Mouse (Mus musculus): ENCODE measurements around the gene Gm4871.

Gene Gm4871

DNA sequence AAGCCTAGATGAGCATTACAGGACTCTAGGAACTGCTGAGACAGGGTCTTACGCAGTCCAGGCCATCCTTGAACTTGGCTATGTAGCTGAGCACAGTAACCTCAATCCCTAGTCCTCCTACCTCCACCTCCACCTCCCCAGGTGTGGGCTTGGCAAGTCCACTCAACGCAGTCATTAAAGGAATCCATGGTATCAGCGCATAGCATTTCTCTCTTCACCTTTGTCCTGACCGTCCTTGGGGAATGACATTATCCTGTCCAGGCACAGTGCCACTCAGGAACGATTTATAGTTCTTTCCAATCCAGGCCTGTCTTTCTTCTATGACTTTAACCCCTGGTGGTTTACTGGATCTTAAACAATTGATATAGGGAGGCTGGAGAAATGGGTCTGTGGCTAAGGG lies 42.1 kb downstream of the Gm4871 start:
- no peak for DNase-seq (ENCODE audit: low read depth, low spot score)

DNA sequence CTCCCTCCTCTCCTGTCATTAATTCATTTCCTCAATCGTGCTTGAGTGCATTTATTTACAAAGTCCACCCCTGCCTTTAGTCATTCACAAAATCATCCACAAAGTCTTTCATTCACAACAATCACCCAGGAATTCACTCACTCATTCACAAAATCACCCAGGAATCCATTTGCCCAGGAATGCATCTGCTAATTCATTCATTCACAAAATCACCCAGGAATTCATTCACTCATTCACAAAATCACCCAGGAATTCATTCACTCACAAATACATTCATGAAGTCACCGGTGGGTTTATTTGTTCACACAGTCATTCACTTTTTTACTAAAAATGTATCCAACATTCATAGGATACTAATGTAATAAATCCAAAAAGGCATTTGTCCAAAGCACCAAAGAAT lies 42.5 kb downstream of the Gm4871 start:
- DNase-seq (ENCODE audit: low read depth, low spot score) = no peak

DNA sequence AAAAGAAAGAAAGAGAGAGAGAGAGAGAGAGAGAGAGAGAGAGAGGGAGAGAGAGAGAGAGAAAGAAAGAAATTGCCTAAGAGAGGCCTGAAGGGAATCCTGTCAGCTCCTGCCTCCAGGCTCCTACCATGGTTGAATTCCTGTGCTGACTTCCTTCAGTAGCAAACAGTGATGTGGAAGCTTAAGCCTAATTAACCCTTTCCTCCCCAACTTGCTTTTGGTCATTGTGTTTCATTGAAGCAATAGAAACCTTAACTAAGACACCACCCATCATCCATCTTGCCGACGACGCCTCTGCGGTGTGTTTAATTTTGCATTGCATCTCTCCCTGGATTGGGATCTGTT lies 43.5 kb downstream of the Gm4871 start:
- DNase-seq (ENCODE audit: low read depth, low spot score) = no peak

DNA sequence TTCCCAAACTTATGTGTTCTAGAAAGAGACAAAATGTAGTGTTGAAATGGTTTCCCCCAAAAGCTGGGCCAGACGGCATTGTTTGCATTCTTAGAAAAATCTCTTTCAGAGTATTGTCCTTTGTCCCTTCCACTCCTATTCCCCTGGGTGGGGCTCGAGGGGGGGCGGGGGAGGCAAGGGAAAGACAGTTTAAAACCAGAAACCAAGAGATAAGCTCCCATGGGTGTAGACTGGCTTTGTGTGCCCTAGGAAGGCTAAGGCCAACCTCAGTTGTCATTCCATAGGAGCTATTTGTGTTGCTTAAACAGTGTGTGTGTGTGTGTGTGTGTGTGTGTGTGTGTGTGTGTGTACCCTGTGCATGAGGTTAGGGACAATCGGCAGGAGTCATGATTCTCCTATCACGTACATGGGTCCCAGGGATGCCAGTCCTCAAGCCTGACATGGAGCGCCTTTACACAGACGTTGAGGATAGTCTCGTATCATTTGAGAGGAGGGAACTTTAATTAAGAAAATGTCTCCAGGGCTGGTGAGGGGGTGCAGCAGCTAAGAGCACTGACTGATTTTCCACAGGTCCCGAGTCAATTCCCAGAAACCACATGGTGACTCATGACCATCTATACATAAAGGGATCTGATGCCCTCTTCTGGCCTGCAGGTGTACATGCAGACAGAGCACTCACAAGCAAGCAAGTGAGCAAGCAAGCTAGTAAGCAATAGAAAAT lies 44.1 kb downstream of the Gm4871 start:
- peak; percentile 62 for DNase-seq (ENCODE audit: low read depth, low spot score)

DNA sequence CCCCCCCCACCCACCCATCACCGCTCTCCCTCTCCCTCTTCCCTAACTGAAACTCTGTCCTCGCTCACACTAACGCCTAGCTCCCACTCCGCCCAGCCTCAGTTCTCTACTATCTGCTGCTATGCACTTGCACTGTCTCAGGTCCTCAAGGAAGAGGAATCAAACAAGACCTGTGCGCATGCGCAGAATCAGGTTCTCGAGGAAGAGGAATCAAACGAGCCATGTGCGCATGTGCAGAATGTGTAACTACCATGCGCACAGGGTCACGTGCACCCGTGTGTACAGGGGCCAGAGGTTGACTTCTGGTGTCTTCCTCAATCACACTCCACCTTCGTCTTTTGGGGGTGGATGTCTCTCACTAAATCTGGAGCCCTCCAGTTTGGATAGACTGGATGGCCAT lies 45.0 kb downstream of the Gm4871 start:
- DNase-seq (ENCODE audit: low read depth, low spot score) = no peak

DNA sequence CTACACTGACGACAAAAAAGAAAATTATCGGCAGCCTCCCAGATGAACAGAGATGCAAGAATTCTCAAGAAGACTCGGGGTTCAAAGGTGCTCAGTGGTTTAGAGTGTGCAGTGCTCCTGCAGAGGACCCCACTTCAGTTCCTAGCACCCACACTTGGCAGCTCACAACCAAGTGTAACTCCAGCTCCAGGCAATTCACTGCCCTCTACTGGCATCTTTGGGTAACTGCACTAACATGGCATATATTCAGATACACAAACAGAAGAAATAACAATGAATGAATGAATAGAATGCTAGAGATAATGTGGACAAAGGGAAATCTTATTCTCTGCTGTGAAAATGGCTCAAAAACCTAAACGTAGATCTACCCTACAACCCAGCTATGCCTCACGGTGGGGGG lies 47.7 kb downstream of the Gm4871 start:
- no peak for DNase-seq (ENCODE audit: low read depth, low spot score)

DNA sequence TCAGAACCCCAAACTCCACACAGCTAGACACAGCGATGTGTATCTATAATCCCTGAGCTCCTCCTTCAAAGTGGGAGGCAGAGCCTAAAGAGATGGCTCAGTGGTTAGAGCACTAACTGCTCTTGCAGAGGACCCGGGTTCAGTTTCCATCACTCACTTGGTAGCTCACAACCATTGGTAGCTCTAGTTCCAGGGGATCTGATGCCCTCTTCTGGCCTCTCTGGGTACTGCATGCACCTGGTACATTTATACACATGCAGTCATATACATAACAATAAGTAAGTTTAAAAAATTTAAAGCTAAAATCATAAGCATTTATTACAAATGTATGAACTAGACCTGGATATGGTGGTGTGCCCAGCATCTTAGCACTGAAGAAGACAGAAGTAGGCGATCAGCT lies 49.3 kb downstream of the Gm4871 start:
- no peak for DNase-seq (ENCODE audit: low read depth, low spot score)
